Comparison of ENCODE assay signal across 9 mouse cellular contexts in the genomic region with DNA sequence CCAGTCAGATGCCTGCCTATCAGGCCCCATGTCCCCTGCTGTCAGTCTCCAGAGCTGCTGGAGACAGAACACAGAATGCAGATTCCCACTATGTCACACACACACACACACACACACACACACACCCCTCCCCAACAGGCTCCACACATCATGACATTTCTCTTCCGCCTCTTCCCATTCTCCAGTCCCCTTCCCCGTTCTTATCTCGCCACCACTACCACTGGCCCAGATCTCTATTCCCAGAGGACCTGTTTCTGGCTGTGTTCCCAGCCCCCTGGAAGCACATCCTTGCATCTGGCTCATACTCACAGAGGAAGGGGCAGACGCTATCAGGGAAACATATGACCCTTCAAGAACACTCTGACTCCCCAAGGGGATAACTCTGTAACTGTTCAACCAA. TPM values are rescaled to one million over a fixed set of nuclear protein-coding genes. Genes with fewer than 3 reads are reported as not detected.
DNase-seq lines count a peak whose midpoint lies in the region; ATAC-seq lines count a peak whose summit lies in the region.
"Had no signal": no experiment of that assay in that cellular context is flagged by ENCODE, and none has a peak within 500 bp of the region (broad histone marks: within the 10 kb centered on the region; RNA-seq: fewer than 3 reads in every experiment).

No protein-coding gene starts in this region.

- WGBS in forebrain, embryonic 11.5 days, result 59% methylated on average over 4 of the region's 4 CpGs
- 53% methylated on average over 4 of the region's 4 CpGs for WGBS in hindbrain, embryonic 10.5 days
- 35% methylated on average over 4 of the region's 4 CpGs for WGBS in limb, embryonic 12.5 days
- 40% methylated on average over 4 of the region's 4 CpGs for WGBS in neural tube, embryonic 12.5 days

- DNase-seq in adipocyte (ENCODE audit: low spot score), result peak; percentile 74
- no peak for DNase-seq in forebrain, embryonic 11.5 days (ENCODE audit: low spot score)
- no peak for DNase-seq in hindbrain, embryonic 10.5 days (ENCODE audit: low spot score)
- DNase-seq in urinary bladder, adult 18-20 months (ENCODE audit: low spot score in 2 of 2), result no peak
- no peak for DNase-seq in thymus, postnatal 14 days
- DNase-seq in layer of hippocampus, postnatal 36 days, result no peak

- no peak overlapping the region; the same call in 1 of the 2 replicates for H3K9ac ChIP-seq in forebrain, embryonic 11.5 days (ENCODE audit: low read length)
- H3K9ac ChIP-seq in limb, embryonic 12.5 days (replicated peaks), result peak overlapping the region; percentile 91; the same call in 1 of the 2 replicates
- H3K9ac ChIP-seq in neural tube, embryonic 12.5 days, result peak overlapping the region; percentile 86; the same call in 1 of the 2 replicates

- H3K27me3 ChIP-seq in forebrain, embryonic 11.5 days (ENCODE audit: control insufficient read depth, insufficient read depth, low read length), result no peaks in the 10 kb centered on the region
- H3K27me3 ChIP-seq in hindbrain, embryonic 10.5 days (ENCODE audit: insufficient read depth, poor library complexity, severe bottlenecking), result 0 out of 2 replicates have a peak, but pooled peaks cover 3% of the 10 kb centered on the region
- H3K27me3 ChIP-seq in limb, embryonic 12.5 days, result no peaks in the 10 kb centered on the region
- no peaks in the 10 kb centered on the region for H3K27me3 ChIP-seq in neural tube, embryonic 12.5 days (replicated peaks)
- H3K27me3 ChIP-seq: Patski had no signal

- ATAC-seq in forebrain, embryonic 11.5 days (replicated peaks; ENCODE audit: low FRiP score), result no peak
- no peak for ATAC-seq in limb, embryonic 12.5 days (ENCODE audit: insufficient number of reproducible peaks, insufficient read depth, low FRiP score, low TSS enrichment, low read depth)
- ATAC-seq in neural tube, embryonic 12.5 days (ENCODE audit: low FRiP score, low read depth), result no peak
- ATAC-seq: Patski had no signal

- H3K4me3 ChIP-seq in forebrain, embryonic 11.5 days (ENCODE audit: low read depth, low read length), result no peak overlapping the region
- peak overlapping the region; percentile 68 for H3K4me3 ChIP-seq in hindbrain, embryonic 10.5 days
- peak overlapping the region; percentile 83 for H3K4me3 ChIP-seq in limb, embryonic 12.5 days (replicated peaks)
- H3K4me3 ChIP-seq in neural tube, embryonic 12.5 days, result peak overlapping the region; percentile 80; the same call in 1 of the 2 replicates

- peaks cover 3% of the 10 kb centered on the region; the same call in 1 of the 2 replicates for H3K36me3 ChIP-seq in forebrain, embryonic 11.5 days (ENCODE audit: control insufficient read depth, insufficient read depth, low read length)
- peaks cover 38% of the 10 kb centered on the region for H3K36me3 ChIP-seq in hindbrain, embryonic 10.5 days
- H3K36me3 ChIP-seq in limb, embryonic 12.5 days, result peaks cover 37% of the 10 kb centered on the region
- peaks cover 20% of the 10 kb centered on the region for H3K36me3 ChIP-seq in neural tube, embryonic 12.5 days

- no peaks in the 10 kb centered on the region for H3K9me3 ChIP-seq in forebrain, embryonic 11.5 days (ENCODE audit: control insufficient read depth, low read length)
- H3K9me3 ChIP-seq in hindbrain, embryonic 10.5 days, result no peaks in the 10 kb centered on the region
- H3K9me3 ChIP-seq in limb, embryonic 12.5 days, result no peaks in the 10 kb centered on the region
- no peaks in the 10 kb centered on the region for H3K9me3 ChIP-seq in neural tube, embryonic 12.5 days

- H3K4me2 ChIP-seq in forebrain, embryonic 11.5 days (ENCODE audit: low read depth, low read length, severe bottlenecking), result peak overlapping the region; percentile 93
- H3K4me2 ChIP-seq in limb, embryonic 12.5 days, result peak overlapping the region; percentile 94
- H3K4me2 ChIP-seq in neural tube, embryonic 12.5 days (replicated peaks), result peak overlapping the region; percentile 77

- no peak overlapping the region for H3K27ac ChIP-seq in forebrain, embryonic 11.5 days (ENCODE audit: low read depth, low read length)
- peak overlapping the region; percentile 95 for H3K27ac ChIP-seq in hindbrain, embryonic 10.5 days
- no peak overlapping the region for H3K27ac ChIP-seq in limb, embryonic 12.5 days
- H3K27ac ChIP-seq in neural tube, embryonic 12.5 days, result no peak overlapping the region

- H3K4me1 ChIP-seq in forebrain, embryonic 11.5 days (replicated peaks; ENCODE audit: control insufficient read depth, insufficient read depth, low read length), result peaks cover 19% of the 10 kb centered on the region; the same call in 1 of the 2 replicates
- peaks cover 54% of the 10 kb centered on the region for H3K4me1 ChIP-seq in hindbrain, embryonic 10.5 days (replicated peaks)
- peaks cover 40% of the 10 kb centered on the region for H3K4me1 ChIP-seq in limb, embryonic 12.5 days (replicated peaks)
- peaks cover 41% of the 10 kb centered on the region for H3K4me1 ChIP-seq in neural tube, embryonic 12.5 days

RNA-seq across cellular contexts. Expression of a gene that starts 2.3 kb away (rescaled TPM):
- polyA plus RNA-seq in forebrain, embryonic 11.5 days (2014; fragmentation: Nextera tagmentation; extraction: Ambion mirVana), result 11.2 and 12.3 TPM in 2 replicates
- polyA plus RNA-seq in hindbrain, embryonic 10.5 days (2016; fragmentation: Nextera tagmentation; extraction: Ambion mirVana), result 11.6 and 12.0 TPM in 2 replicates
- 22.1 and 25.7 TPM in 2 replicates for polyA plus RNA-seq in limb, embryonic 12.5 days (2016; fragmentation: Nextera tagmentation; extraction: Ambion mirVana)
- polyA plus RNA-seq in neural tube, embryonic 12.5 days (2016; fragmentation: Nextera tagmentation; extraction: Ambion mirVana), result 14.5 and 16.3 TPM in 2 replicates
- total RNA-seq in layer of hippocampus, postnatal 36 days (2021), result 10 to 100 TPM; 43.7 to 48.8 TPM

RNA-seq across cellular contexts. Expression of a gene that starts 23.1 kb away (rescaled TPM):
- polyA plus RNA-seq in forebrain, embryonic 11.5 days (2014; fragmentation: Nextera tagmentation; extraction: Ambion mirVana), result 45.3 and 46.9 TPM in 2 replicates
- polyA plus RNA-seq in hindbrain, embryonic 10.5 days (2016; fragmentation: Nextera tagmentation; extraction: Ambion mirVana), result 38.8 and 58.6 TPM in 2 replicates
- polyA plus RNA-seq in limb, embryonic 12.5 days (2016; fragmentation: Nextera tagmentation; extraction: Ambion mirVana), result 43.1 and 44.3 TPM in 2 replicates
- polyA plus RNA-seq in neural tube, embryonic 12.5 days (2016; fragmentation: Nextera tagmentation; extraction: Ambion mirVana), result 108 and 127 TPM in 2 replicates
- 100 to 1,000 TPM; 198 to 206 TPM for total RNA-seq in layer of hippocampus, postnatal 36 days (2021)

RNA-seq across cellular contexts. Expression of a gene that starts 36.8 kb away (rescaled TPM):
- not detected in 2 replicates for polyA plus RNA-seq in forebrain, embryonic 11.5 days (2014; fragmentation: Nextera tagmentation; extraction: Ambion mirVana)
- polyA plus RNA-seq in hindbrain, embryonic 10.5 days (2016; fragmentation: Nextera tagmentation; extraction: Ambion mirVana), result not detected in 2 replicates
- polyA plus RNA-seq in limb, embryonic 12.5 days (2016; fragmentation: Nextera tagmentation; extraction: Ambion mirVana), result 0.69 TPM in 1 of 2 replicates, not detected in the other
- polyA plus RNA-seq in neural tube, embryonic 12.5 days (2016; fragmentation: Nextera tagmentation; extraction: Ambion mirVana), result not detected in 2 replicates
- not detected for total RNA-seq in layer of hippocampus, postnatal 36 days (2021)

RNA-seq across cellular contexts. Expression of a gene that starts 36.8 kb away (rescaled TPM):
- 62.2 and 67.0 TPM in 2 replicates for polyA plus RNA-seq in forebrain, embryonic 11.5 days (2014; fragmentation: Nextera tagmentation; extraction: Ambion mirVana)
- polyA plus RNA-seq in hindbrain, embryonic 10.5 days (2016; fragmentation: Nextera tagmentation; extraction: Ambion mirVana), result 53.7 and 57.6 TPM in 2 replicates
- polyA plus RNA-seq in limb, embryonic 12.5 days (2016; fragmentation: Nextera tagmentation; extraction: Ambion mirVana), result 54.0 and 59.4 TPM in 2 replicates
- 65.7 and 65.8 TPM in 2 replicates for polyA plus RNA-seq in neural tube, embryonic 12.5 days (2016; fragmentation: Nextera tagmentation; extraction: Ambion mirVana)
- 10 to 100 TPM; 37.5 to 49.6 TPM for total RNA-seq in layer of hippocampus, postnatal 36 days (2021)

RNA-seq across cellular contexts. Expression of a gene that starts 55.1 kb away (rescaled TPM):
- polyA plus RNA-seq in forebrain, embryonic 11.5 days (2014; fragmentation: Nextera tagmentation; extraction: Ambion mirVana), result 24.2 and 31.2 TPM in 2 replicates
- polyA plus RNA-seq in hindbrain, embryonic 10.5 days (2016; fragmentation: Nextera tagmentation; extraction: Ambion mirVana), result 22.8 and 23.8 TPM in 2 replicates
- polyA plus RNA-seq in limb, embryonic 12.5 days (2016; fragmentation: Nextera tagmentation; extraction: Ambion mirVana), result 24.5 and 31.5 TPM in 2 replicates
- polyA plus RNA-seq in neural tube, embryonic 12.5 days (2016; fragmentation: Nextera tagmentation; extraction: Ambion mirVana), result 16.4 and 23.2 TPM in 2 replicates
- 10 to 100 TPM; 87.5 to 92.0 TPM for total RNA-seq in layer of hippocampus, postnatal 36 days (2021)
